Mouse (Mus musculus) spleen, postnatal 10 days (tissue): Measurements from ENCODE around the gene Dennd2c.
"Not testable (repeated sequence)": the region's sequence is repeated elsewhere in the genome, so short reads cannot be mapped to it uniquely, and the experiment has no call there.

ENCODE experiments used
- DNase-seq, 2 experiments: peaks; one replicate each; pipeline ENCODE4 v3.0.0; 2021 to 2022; ENCODE audit warnings: low spot score in 2 of 2

The Dennd2c gene

DNA sequence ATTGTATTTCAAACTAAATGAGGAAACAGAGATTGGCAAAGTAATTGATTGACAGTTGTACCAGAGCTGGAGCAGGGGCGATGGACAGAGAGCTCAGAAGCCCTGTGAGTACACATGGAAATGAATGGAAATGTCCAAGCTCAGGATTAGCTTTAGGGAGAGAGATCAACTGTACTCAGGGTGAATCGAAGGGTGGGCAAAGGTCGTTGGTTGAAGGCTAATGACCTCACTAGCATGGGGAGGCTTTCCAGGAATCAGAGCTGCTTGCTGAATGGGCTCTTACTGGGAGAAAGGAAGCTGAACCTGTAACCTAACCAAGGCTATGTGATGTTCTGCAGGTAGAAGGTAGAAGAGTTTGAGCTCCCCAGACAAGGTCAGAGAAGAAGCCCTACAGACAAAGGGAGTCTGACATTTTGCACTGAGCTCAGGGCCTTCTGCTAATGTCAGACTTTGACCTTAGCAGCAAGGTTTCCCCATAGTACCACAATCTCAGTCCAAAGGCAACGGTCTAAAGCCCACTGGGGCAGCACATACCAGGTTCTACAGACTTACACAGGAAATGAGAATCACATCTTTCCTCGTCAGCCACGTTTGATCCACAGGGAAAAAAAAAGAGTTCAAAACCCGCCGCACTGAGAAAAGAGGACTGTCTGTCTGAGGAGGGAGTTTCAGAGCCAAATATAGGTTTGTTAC, 112.3 kb downstream of the Dennd2c start:
- no peak for DNase-seq

DNA sequence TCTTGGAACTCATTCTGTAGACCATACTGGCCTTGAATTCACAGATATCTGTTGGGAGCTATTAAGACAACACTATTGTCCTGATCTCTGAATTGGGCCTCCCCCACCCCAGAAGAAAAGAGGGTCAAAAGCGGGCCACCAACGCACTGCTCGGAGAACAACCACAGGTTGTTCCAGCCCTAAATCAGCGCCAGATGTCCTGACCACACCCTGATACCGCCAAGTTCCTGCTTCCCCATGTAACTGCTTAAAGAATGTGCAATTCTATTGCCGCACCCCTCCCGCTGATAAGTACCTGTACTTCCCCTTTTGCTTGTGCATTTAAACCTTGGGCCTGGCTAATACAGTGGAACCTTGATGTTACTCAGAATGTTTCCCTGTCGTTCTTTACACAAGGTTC, 113.0 kb downstream of the Dennd2c start:
- DNase-seq = not testable (repeated sequence)
